Mouse (Mus musculus) liver, adult 2 months (tissue): ENCODE measurements at regions not wholly inside any gene's neighbourhood (a gene's known extent, or its start where the extent isn't known, plus 50 kb on each side); places are given as distances from the start of the nearest gene placed in this dataset.
"Not testable (repeated sequence)": the region's sequence is repeated elsewhere in the genome, so short reads cannot be mapped to it uniquely, and the experiment has no call there.

Source experiments
- CTCF ChIP-seq: fragments of 200-500 bp; IDR thresholded peaks from 2 replicates; pipeline ENCODE4 v1.5.1; 2011; ENCODE audit warnings: low read depth, low read length, control low read depth
- POLR2A ChIP-seq: fragments of 200-500 bp; IDR thresholded peaks from 2 replicates; pipeline ENCODE4 v1.6.1; 2011; ENCODE audit warnings: low read length, control low read depth; ENCODE audit not compliant: insufficient read depth; ENCODE audit errors: extremely low read depth

- not testable (repeated sequence) for TF ChIP-seq CTCF, POLR2A
These were observed 75.1 kb upstream of the Zcchc13 start for GRCm38 (mm10) chrX:103555041-103555986.
